Mouse (Mus musculus): ENCODE measurements around the gene Acoxl. TPM values are rescaled to one million over a fixed set of nuclear protein-coding genes. Genes with fewer than 3 reads are reported as not detected.

The Acoxl gene
- total RNA-seq, 1 experiment from 2014 or later, result not detected

GRCm38 (mm10) chr2:128046454-128046853 is 207.8 kb downstream of the Acoxl start:
- no peak for ATAC-seq (replicated peaks in 1 of 2; ENCODE audit: insufficient read depth in 1 of 2, low FRiP score in 2 of 2, low TSS enrichment in 1 of 2, low read depth in 1 of 2, poor library complexity in 2 of 2, severe bottlenecking in 2 of 2)

GRCm38 (mm10) chr2:128054905-128055304 is 216.2 kb downstream of the Acoxl start:
- ATAC-seq (replicated peaks in 1 of 2; ENCODE audit: insufficient read depth in 1 of 2, low FRiP score in 2 of 2, low TSS enrichment in 1 of 2, low read depth in 1 of 2, poor library complexity in 2 of 2, severe bottlenecking in 2 of 2), result peak; percentile 56 to 84

GRCm38 (mm10) chr2:128057872-128058271 is 219.2 kb downstream of the Acoxl start:
- ATAC-seq (replicated peaks in 1 of 2; ENCODE audit: insufficient read depth in 1 of 2, low FRiP score in 2 of 2, low TSS enrichment in 1 of 2, low read depth in 1 of 2, poor library complexity in 2 of 2, severe bottlenecking in 2 of 2), result peak; percentile 13 to 33; a peak in 1 of 4 replicates

GRCm38 (mm10) chr2:128058627-128059026 is 220.0 kb downstream of the Acoxl start:
- ATAC-seq (replicated peaks in 1 of 2; ENCODE audit: insufficient read depth in 1 of 2, low FRiP score in 2 of 2, low TSS enrichment in 1 of 2, low read depth in 1 of 2, poor library complexity in 2 of 2, severe bottlenecking in 2 of 2), result no peak

- ATAC-seq (replicated peaks in 1 of 2; ENCODE audit: insufficient read depth in 1 of 2, low FRiP score in 2 of 2, low TSS enrichment in 1 of 2, low read depth in 1 of 2, poor library complexity in 2 of 2, severe bottlenecking in 2 of 2), result peak in 1 of 2 experiments; percentile 59; a peak in 2 of 4 replicates
These were observed 221.5 kb downstream of the Acoxl start for GRCm38 (mm10) chr2:128060213-128060612.

GRCm38 (mm10) chr2:128060680-128061287 is 222.1 kb downstream of the Acoxl start:
- no peak for ATAC-seq (replicated peaks in 1 of 2; ENCODE audit: insufficient read depth in 1 of 2, low FRiP score in 2 of 2, low TSS enrichment in 1 of 2, low read depth in 1 of 2, poor library complexity in 2 of 2, severe bottlenecking in 2 of 2)

- no peak for ATAC-seq (replicated peaks in 1 of 2; ENCODE audit: insufficient read depth in 1 of 2, low FRiP score in 2 of 2, low TSS enrichment in 1 of 2, low read depth in 1 of 2, poor library complexity in 2 of 2, severe bottlenecking in 2 of 2)
These were observed 222.8 kb downstream of the Acoxl start for GRCm38 (mm10) chr2:128061491-128061890.

- peak; percentile 43 to 66; a peak in 2 of 4 replicates for ATAC-seq (replicated peaks in 1 of 2; ENCODE audit: insufficient read depth in 1 of 2, low FRiP score in 2 of 2, low TSS enrichment in 1 of 2, low read depth in 1 of 2, poor library complexity in 2 of 2, severe bottlenecking in 2 of 2)
These were observed 224.1 kb downstream of the Acoxl start for GRCm38 (mm10) chr2:128062756-128063155.

- ATAC-seq (replicated peaks in 1 of 2; ENCODE audit: insufficient read depth in 1 of 2, low FRiP score in 2 of 2, low TSS enrichment in 1 of 2, low read depth in 1 of 2, poor library complexity in 2 of 2, severe bottlenecking in 2 of 2), result no peak
These were observed 226.3 kb downstream of the Acoxl start for GRCm38 (mm10) chr2:128065013-128065412.

- peak in 1 of 2 experiments; percentile 46; a peak in 1 of 4 replicates for ATAC-seq (replicated peaks in 1 of 2; ENCODE audit: insufficient read depth in 1 of 2, low FRiP score in 2 of 2, low TSS enrichment in 1 of 2, low read depth in 1 of 2, poor library complexity in 2 of 2, severe bottlenecking in 2 of 2)
These were observed 226.9 kb downstream of the Acoxl start for GRCm38 (mm10) chr2:128065576-128065975.

GRCm38 (mm10) chr2:128067162-128067561 is 228.5 kb downstream of the Acoxl start:
- ATAC-seq (replicated peaks in 1 of 2; ENCODE audit: insufficient read depth in 1 of 2, low FRiP score in 2 of 2, low TSS enrichment in 1 of 2, low read depth in 1 of 2, poor library complexity in 2 of 2, severe bottlenecking in 2 of 2), result no peak

- no peak for ATAC-seq (replicated peaks in 1 of 2; ENCODE audit: insufficient read depth in 1 of 2, low FRiP score in 2 of 2, low TSS enrichment in 1 of 2, low read depth in 1 of 2, poor library complexity in 2 of 2, severe bottlenecking in 2 of 2)
These were observed 228.9 kb downstream of the Acoxl start for GRCm38 (mm10) chr2:128067596-128067995.

- ATAC-seq (replicated peaks in 1 of 2; ENCODE audit: insufficient read depth in 1 of 2, low FRiP score in 2 of 2, low TSS enrichment in 1 of 2, low read depth in 1 of 2, poor library complexity in 2 of 2, severe bottlenecking in 2 of 2), result no peak
These were observed 229.5 kb downstream of the Acoxl start for GRCm38 (mm10) chr2:128068176-128068575.

- no peak for ATAC-seq (replicated peaks in 1 of 2; ENCODE audit: insufficient read depth in 1 of 2, low FRiP score in 2 of 2, low TSS enrichment in 1 of 2, low read depth in 1 of 2, poor library complexity in 2 of 2, severe bottlenecking in 2 of 2)
These were observed 230.3 kb downstream of the Acoxl start for GRCm38 (mm10) chr2:128069025-128069424.

GRCm38 (mm10) chr2:128071791-128072190 is 233.1 kb downstream of the Acoxl start:
- ATAC-seq (replicated peaks in 1 of 2; ENCODE audit: insufficient read depth in 1 of 2, low FRiP score in 2 of 2, low TSS enrichment in 1 of 2, low read depth in 1 of 2, poor library complexity in 2 of 2, severe bottlenecking in 2 of 2), result no peak

GRCm38 (mm10) chr2:128072944-128073343 is 234.3 kb downstream of the Acoxl start:
- peak; percentile 56 to 74; a peak in 2 of 4 replicates for ATAC-seq (replicated peaks in 1 of 2; ENCODE audit: insufficient read depth in 1 of 2, low FRiP score in 2 of 2, low TSS enrichment in 1 of 2, low read depth in 1 of 2, poor library complexity in 2 of 2, severe bottlenecking in 2 of 2)

- ATAC-seq (replicated peaks in 1 of 2; ENCODE audit: insufficient read depth in 1 of 2, low FRiP score in 2 of 2, low TSS enrichment in 1 of 2, low read depth in 1 of 2, poor library complexity in 2 of 2, severe bottlenecking in 2 of 2), result no peak
These were observed 234.9 kb downstream of the Acoxl start for GRCm38 (mm10) chr2:128073603-128074002.

GRCm38 (mm10) chr2:128076936-128077335 is 238.3 kb downstream of the Acoxl start:
- no peak for ATAC-seq (replicated peaks in 1 of 2; ENCODE audit: insufficient read depth in 1 of 2, low FRiP score in 2 of 2, low TSS enrichment in 1 of 2, low read depth in 1 of 2, poor library complexity in 2 of 2, severe bottlenecking in 2 of 2)

- no peak for ATAC-seq (replicated peaks in 1 of 2; ENCODE audit: insufficient read depth in 1 of 2, low FRiP score in 2 of 2, low TSS enrichment in 1 of 2, low read depth in 1 of 2, poor library complexity in 2 of 2, severe bottlenecking in 2 of 2)
These were observed 240.2 kb downstream of the Acoxl start for GRCm38 (mm10) chr2:128078859-128079258.

Data from hematopoietic stem cell, adult 5-6 weeks (primary cell).